Mouse (Mus musculus): ENCODE measurements around the gene AL607142.1. TPM values are rescaled to one million over a fixed set of nuclear protein-coding genes. Genes with fewer than 3 reads are reported as not detected.

Gene AL607142.1
- total RNA-seq, 2 experiments from 2014 or later, result not detected

Other genes starting within 250 kb of the AL607142.1 start
- not detected for gene Edn2, start 96.2 kb downstream of the AL607142.1 start, total RNA-seq (2021)
- gene Foxo6, start 222.4 kb downstream of the AL607142.1 start, total RNA-seq (2021), result 1 to 10 TPM; 6.4 to 8.2 TPM